Mouse (Mus musculus): Measurements from ENCODE around the gene Ehd4.

DNA sequence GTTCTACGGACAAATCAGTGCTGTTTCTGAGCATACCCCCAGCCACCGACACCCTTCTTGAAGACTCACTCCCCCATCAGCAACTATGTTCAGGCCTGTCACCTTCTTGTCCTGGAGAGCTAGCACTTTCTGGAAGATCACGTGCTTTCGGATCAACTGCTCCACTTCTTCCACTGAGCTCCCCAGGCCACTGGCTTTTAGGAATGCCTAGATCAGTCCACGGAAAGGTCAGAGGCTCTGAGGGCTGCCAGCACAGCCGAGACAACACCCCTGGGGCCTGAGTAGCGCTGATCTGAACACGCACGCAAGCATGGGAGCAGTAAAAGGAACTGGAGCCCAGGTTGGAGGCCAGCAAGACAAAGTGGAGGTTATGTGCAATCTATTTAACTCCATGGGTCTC lies 93.8 kb downstream of the Ehd4 start:
- TF ChIP-seq POLR2A (IDR thresholded peaks at IDR 0.05; ENCODE audit: extremely low read depth, insufficient read depth, low read length) (no peak), CTCF (IDR thresholded peaks at IDR 0.05; ENCODE audit: low read depth, low read length) (no peak)

Data from liver, adult 2 months (tissue).